Mouse (Mus musculus) heart, embryonic 14.5 days (tissue): ENCODE measurements around the gene Sgf29. TPM values are rescaled to one million over a fixed set of nuclear protein-coding genes. Genes with fewer than 3 reads are reported as not detected.

Experiments used
- ATAC-seq: fragments of 200-750 bp; cut with Nextera tagmentation; 2 replicates; pipeline ENCODE4 v1.8.0; 2017; ENCODE audit warnings: low read depth, moderate TSS enrichment; ENCODE audit not compliant: insufficient number of reproducible peaks, insufficient read depth, low FRiP score
- H3K27ac ChIP-seq, 2 experiments: fragments of 200-500 bp in 1 of 2; fragments of 300-500 bp in 1 of 2; sonication (generic) in 1 of 2; replicated peaks in 1 of 2; 2 replicates each; pipeline ENCODE4 v1.5.1; 2012 to 2014; ENCODE audit warnings: low read depth in 2 of 2, low read length in 2 of 2, control low read depth in 1 of 2, mild to moderate bottlenecking in 1 of 2, mixed read lengths in 1 of 2; ENCODE audit not compliant: control insufficient read depth in 1 of 2, insufficient read depth in 1 of 2
- H3K27me3 ChIP-seq: fragments of 300-500 bp; sonication (generic); 2 replicates; pipeline ENCODE4 v1.6.1; 2014; ENCODE audit warnings: mild to moderate bottlenecking, low read length, control low read depth; ENCODE audit not compliant: control insufficient read depth, insufficient read depth
- H3K36me3 ChIP-seq: fragments of 300-500 bp; sonication (generic); 2 replicates; pipeline ENCODE4 v1.6.1; 2014; ENCODE audit warnings: mild to moderate bottlenecking, control low read depth, low read length, mixed read lengths; ENCODE audit not compliant: control insufficient read depth, insufficient read depth
- H3K4me1 ChIP-seq, 2 experiments: fragments of 200-500 bp in 1 of 2; fragments of 300-500 bp in 1 of 2; sonication (generic) in 1 of 2; 2 replicates each; pipeline ENCODE4 v1.6.1; 2012 to 2014; ENCODE audit warnings: low read length in 2 of 2, control low read depth in 1 of 2, mixed read lengths in 1 of 2; ENCODE audit not compliant: control insufficient read depth in 2 of 2, insufficient read depth in 2 of 2
- H3K4me2 ChIP-seq: fragments of 300-500 bp; sonication (generic); 2 replicates; pipeline ENCODE4 v1.6.1; 2014; ENCODE audit warnings: mild to moderate bottlenecking, low read length
- H3K4me3 ChIP-seq, 2 experiments: fragments of 200-500 bp in 1 of 2; fragments of 300-500 bp in 1 of 2; sonication (generic) in 1 of 2; 2 replicates each; pipeline ENCODE4 v1.5.1; 2012 to 2014; ENCODE audit warnings: low read length in 2 of 2, mild to moderate bottlenecking in 2 of 2, control low read depth in 1 of 2, low read depth in 1 of 2, moderate library complexity in 1 of 2; ENCODE audit not compliant: control insufficient read depth in 1 of 2, insufficient read depth in 1 of 2
- H3K9ac ChIP-seq: fragments of 300-500 bp; sonication (generic); 2 replicates; pipeline ENCODE4 v1.6.1; 2014; ENCODE audit warnings: mild to moderate bottlenecking, low read length
- H3K9me3 ChIP-seq: fragments of 300-500 bp; sonication (generic); 2 replicates; pipeline ENCODE4 v1.6.1; 2016; ENCODE audit warnings: low read length, control low read depth; ENCODE audit not compliant: control insufficient read depth
- WGBS: fragments of 180-500 bp; shearing (Covaris S2); extraction: QIAGEN DNeasy Blood & Tissue Kit; methylation state at CpG from one replicate; pipeline ENCODE4 v1.1.7; 2014; 5-methylcytosine and 5-hydroxymethylcytosine counted together
- polyA plus RNA-seq: library from polyadenylated mRNA; unstranded; fragments of >200 nt; fragmentation: Nextera tagmentation; extraction: Ambion mirVana; gene quantifications from 2 replicates; pipeline ENCODE4 v1.2.1, GENCODE M21; 2014

Gene Sgf29
- polyA plus RNA-seq, 1 experiment from 2014 or later, result 22.4 TPM

DNA sequence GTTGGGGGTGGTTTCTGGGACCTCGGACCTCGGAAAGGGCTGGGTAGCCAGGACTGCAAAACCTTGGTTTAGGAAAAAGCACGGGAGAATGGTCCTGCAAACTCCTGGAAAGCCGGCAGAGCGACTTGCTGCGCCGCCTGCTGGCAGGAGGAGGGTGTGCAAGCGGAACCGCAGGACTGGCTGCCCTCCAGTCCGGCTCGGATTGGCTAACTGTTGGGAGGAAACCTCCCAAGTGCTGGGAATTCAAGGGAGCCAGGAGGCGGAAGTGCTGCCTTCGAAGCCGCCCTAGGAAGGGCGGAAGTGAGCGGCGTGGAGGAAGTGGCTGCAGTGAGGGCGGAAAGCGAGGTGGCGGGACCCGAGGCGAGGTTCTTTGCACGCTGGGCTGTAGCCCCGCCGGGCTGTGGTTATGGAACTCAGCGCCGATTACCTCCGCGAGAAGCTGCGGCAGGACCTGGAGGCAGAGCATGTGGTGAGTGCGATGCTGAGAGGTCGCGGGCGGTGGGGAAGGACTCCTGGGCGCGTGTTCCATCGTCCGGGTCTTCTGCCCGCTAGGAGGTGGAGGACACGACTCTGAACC lies 46.6 kb downstream of the Sgf29 start, which contains the start of gene Slx1b:
TSS of gene Slx1b (minus strand) at position 154 of the 577 bp plus-strand sequence.
- Histone ChIP-seq H3K36me3 (peaks cover 21% of the 10 kb centered on the region), H3K4me3 (peak within 1 kb of the TSS; percentile 77 to 84), H3K27me3 (no peaks in the 10 kb centered on the region), H3K4me1 (peaks cover 10 to 15% of the 10 kb centered on the region in 2 experiments), H3K4me2 (peak within 1 kb of the TSS; percentile 87), H3K27ac (peak within 1 kb of the TSS; percentile 93 to 97), H3K9ac (peak within 1 kb of the TSS; percentile 92), H3K9me3 (no peaks in the 10 kb centered on the region)
- peak; percentile 97 for ATAC-seq
- under 1% methylated on average over 40 of the region's 40 CpGs for WGBS

DNA sequence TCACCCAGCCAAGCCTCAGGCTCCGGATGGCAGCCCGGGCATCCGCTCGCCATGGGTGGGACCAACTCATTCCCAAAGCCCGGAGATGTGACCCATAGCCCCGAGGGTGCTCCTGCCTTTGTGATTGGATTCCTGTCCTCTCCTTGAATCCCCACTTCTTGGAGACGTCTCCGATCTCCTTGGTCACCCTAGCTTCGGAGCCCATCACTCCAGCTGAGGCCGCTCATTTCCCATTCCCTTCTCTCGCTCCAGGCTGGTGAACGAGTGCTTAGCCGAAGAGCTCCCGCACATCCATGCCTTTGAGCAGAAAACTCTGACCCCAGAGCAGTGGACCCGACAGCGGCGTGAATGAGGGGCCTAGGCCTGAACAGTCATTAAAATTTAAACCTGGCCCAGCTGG lies 47.2 kb downstream of the Sgf29 start:
- H3K27me3 ChIP-seq, result no peaks in the 10 kb centered on the region
- 5% methylated on average over 17 of the region's 17 CpGs for WGBS
- peaks cover 15% of the 10 kb centered on the region for H3K36me3 ChIP-seq
- H3K4me3 ChIP-seq, result peak overlapping the region; percentile 77 to 78
- H3K4me2 ChIP-seq, result peak overlapping the region; percentile 87
- no peak for ATAC-seq
- H3K4me1 ChIP-seq, result peaks cover 10 to 15% of the 10 kb centered on the region in 2 experiments
- H3K9ac ChIP-seq, result peak overlapping the region; percentile 83
- no peaks in the 10 kb centered on the region for H3K9me3 ChIP-seq
- no peak overlapping the region for H3K27ac ChIP-seq

DNA sequence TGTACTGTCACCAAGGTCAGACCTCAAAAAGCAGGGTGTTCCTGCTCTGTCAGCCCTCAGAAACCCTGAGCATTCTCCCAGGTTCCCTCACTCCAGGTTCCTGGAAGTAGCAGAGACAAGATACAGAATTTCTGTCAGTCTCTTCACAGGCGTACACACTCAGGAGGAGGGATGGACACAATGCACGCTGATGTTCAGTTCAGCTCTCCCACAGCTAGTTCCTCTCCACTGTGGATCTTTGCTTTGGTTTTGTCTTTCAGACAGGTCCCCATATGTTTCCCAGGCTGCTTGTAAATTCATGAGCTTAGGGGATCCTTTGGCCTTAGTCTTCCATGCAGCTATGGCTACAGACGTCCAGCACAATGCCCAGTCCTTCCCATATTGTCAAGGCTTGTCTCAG lies 47.8 kb downstream of the Sgf29 start:
- H3K4me3 ChIP-seq, result peak overlapping the region in 1 of 2 experiments; percentile 77; a peak in 2 of 4 replicates
- H3K27ac ChIP-seq, result no peak overlapping the region
- 0 out of 2 replicates have a peak, but pooled peaks cover 3% of the 10 kb centered on the region for H3K27me3 ChIP-seq
- peaks cover 9% of the 10 kb centered on the region for H3K36me3 ChIP-seq
- no peak for ATAC-seq
- H3K9ac ChIP-seq, result peak overlapping the region; percentile 83
- peak overlapping the region; percentile 87 for H3K4me2 ChIP-seq
- no peaks in the 10 kb centered on the region for H3K9me3 ChIP-seq
- 75% methylated on average over 3 of the region's 3 CpGs for WGBS
- peaks cover 10 to 15% of the 10 kb centered on the region in 2 experiments for H3K4me1 ChIP-seq

DNA sequence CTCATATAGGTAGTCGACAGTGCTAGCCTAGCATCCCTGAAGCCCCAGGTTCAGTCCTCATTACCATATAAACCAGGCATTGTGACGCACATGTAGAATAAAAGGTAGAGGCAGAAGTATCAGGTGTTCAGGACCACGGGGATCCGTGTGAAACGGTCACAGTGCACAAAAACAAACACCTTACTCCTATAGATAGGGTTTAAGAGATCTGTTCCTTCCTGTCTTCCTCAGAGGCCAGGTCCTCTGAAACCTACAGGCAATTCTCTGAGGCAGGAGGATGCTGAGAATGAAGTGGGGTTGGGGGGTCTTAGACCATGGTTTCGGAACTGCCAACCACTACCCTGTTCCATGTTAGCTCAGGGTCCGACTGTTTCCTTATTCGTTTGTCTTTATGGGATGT lies 48.7 kb downstream of the Sgf29 start:
- no peaks in the 10 kb centered on the region for H3K9me3 ChIP-seq

DNA sequence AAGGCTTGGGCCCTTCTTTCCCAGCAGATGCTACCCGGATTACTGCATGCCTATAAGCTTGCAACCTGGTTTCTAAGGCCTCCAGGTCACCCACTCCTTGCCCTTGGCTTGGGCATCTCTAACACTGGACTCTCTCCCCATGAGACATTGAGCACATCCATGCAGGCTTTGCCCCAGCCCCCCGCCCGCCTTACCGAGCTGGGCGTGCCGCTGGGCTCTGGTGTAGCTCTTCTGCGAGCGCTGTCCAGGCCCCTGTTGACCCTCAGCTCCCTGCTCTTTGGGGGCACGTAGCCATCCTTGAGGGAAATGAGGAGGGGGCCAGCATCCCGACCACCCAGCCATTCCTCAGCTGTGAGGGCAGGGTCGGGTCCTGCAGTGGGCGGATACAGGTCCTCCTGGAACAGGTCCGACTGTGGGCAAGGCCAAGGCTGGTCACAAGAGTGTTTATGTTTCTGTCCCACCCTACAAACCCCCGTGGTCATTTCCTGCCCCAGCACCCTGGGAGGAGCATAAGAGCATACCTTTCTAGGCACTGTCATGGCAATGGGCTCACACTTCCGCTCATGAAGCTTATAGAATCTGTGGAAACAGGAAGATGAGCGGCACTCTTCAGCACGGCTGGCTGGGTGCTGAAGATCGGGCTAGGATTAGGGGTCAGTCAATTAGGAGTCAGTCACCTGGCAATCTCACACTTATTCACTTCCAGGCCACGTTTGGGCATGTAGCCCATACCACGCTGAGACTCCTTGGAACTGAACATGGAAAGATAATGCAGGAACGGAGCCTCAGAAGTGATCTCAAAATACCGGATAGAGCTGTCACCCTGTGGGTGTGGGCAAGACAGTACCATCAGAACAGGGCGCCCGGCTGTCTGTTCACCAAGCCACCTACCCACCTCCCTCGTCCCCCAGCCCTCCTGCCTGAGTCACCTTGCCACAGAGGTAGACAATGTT lies 51.2 kb downstream of the Sgf29 start:
- Histone ChIP-seq H3K27me3 (peaks cover 32% of the 10 kb centered on the region), H3K4me2 (no peak overlapping the region; the same call in 1 of the 2 replicates), H3K36me3 (no peaks in the 10 kb centered on the region), H3K4me1 (peaks cover 10 to 17% of the 10 kb centered on the region in 2 experiments), H3K4me3 (no peak overlapping the region), H3K9me3 (no peaks in the 10 kb centered on the region), H3K9ac (no peak overlapping the region), H3K27ac (no peak overlapping the region)
- ATAC-seq, result no peak
- 74% methylated on average over 25 of the region's 25 CpGs for WGBS

More for the DNA sequence above, 48.7 kb downstream of the Sgf29 start:
- H3K4me1 ChIP-seq, result peaks cover 10 to 15% of the 10 kb centered on the region in 2 experiments
- no peak overlapping the region for H3K4me3 ChIP-seq
- ATAC-seq, result no peak
- H3K4me2 ChIP-seq, result no peak overlapping the region
- H3K36me3 ChIP-seq, result 0 out of 2 replicates have a peak, but pooled peaks cover under 1% of the 10 kb centered on the region
- peaks cover 8% of the 10 kb centered on the region; the same call in 1 of the 2 replicates for H3K27me3 ChIP-seq
- WGBS, result 91% methylated on average over 8 of the region's 8 CpGs
- H3K27ac ChIP-seq, result no peak overlapping the region
- no peak overlapping the region for H3K9ac ChIP-seq

DNA sequence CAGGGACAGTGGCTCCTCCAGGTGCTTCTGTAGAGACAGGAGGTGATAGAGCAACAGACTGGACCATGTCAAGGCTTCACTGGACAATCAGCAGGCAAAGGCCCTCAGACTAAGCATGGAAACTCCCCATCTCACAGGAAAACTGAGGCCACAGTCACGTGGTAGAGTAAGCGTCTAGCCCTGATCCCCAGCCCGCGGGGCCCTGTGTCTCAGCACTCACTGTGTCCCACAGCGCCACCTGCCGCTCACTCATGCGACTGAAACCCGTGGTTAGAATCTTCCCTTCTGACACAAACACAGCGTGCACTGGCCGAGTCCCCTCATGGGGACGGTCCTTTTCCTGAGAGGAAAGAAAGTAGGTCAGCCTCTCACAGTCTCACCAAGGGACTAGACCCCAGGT lies 52.0 kb downstream of the Sgf29 start:
- Histone ChIP-seq H3K4me3 (peak overlapping the region in 1 of 2 experiments; percentile 6; a peak in 2 of 4 replicates), H3K4me1 (peaks cover 10 to 17% of the 10 kb centered on the region in 2 experiments), H3K27me3 (peaks cover 38% of the 10 kb centered on the region), H3K9ac (peak overlapping the region; percentile 50; the same call in 1 of the 2 replicates), H3K4me2 (peak overlapping the region; percentile 55), H3K36me3 (no peaks in the 10 kb centered on the region), H3K9me3 (no peaks in the 10 kb centered on the region), H3K27ac (no peak overlapping the region)
- under 1% methylated on average over 11 of the region's 11 CpGs for WGBS
- ATAC-seq, result no peak

DNA sequence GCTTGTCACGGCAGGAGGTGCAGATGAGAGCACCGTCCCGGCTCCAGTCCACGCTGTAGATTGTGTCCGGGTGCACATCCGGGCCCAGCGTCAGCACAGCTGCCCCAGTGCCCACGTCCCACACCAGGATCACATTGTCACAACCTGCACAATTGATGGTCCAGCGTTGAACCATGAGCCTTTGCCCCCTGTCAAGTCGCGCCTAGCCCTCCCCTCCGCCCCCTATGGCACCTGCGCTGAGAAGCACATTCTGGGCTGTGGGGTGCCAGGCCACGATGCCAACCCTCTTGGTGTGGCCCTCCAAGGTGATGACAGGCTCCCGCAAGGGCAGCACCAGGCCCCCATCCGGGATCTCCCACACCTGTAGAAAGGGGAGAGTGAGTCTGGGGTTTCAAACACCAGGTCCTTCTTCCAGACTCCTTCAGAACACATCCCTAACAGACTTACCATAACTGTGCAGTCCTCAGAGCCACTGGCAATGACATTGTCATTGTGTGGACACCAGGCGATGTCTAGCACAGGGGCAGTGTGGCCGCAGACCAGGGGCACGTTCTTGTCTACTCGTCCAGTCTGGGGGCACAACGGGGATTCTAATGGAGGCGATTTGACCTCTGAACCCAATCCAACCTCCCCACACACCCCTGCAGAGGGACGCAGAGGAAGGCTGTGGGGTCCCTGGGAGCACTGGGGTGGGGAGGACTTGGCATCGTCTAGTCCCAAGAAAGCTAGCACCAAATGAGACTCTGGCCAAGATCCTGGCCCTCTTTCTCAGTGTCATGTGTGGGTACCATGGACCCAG lies 52.6 kb downstream of the Sgf29 start:
- H3K9ac ChIP-seq, result peak overlapping the region; percentile 50; the same call in 1 of the 2 replicates
- H3K4me3 ChIP-seq, result peak overlapping the region in 1 of 2 experiments; percentile 6; a peak in 2 of 4 replicates
- 54% methylated on average over 24 of the region's 24 CpGs for WGBS
- no peaks in the 10 kb centered on the region for H3K36me3 ChIP-seq
- H3K9me3 ChIP-seq, result no peaks in the 10 kb centered on the region
- no peak for ATAC-seq
- peaks cover 38% of the 10 kb centered on the region for H3K27me3 ChIP-seq
- H3K4me1 ChIP-seq, result peaks cover 5 to 11% of the 10 kb centered on the region in 2 experiments
- no peak overlapping the region for H3K27ac ChIP-seq
- peak overlapping the region; percentile 55 for H3K4me2 ChIP-seq
